Mouse (Mus musculus): ENCODE results near the gene Lrig3. TPM values are rescaled to one million over a fixed set of nuclear protein-coding genes. Genes with fewer than 3 reads are reported as not detected.

Lrig3 gene
- total RNA-seq, 2 experiments from 2014 or later, result 3.0 to 3.2 TPM

DNA sequence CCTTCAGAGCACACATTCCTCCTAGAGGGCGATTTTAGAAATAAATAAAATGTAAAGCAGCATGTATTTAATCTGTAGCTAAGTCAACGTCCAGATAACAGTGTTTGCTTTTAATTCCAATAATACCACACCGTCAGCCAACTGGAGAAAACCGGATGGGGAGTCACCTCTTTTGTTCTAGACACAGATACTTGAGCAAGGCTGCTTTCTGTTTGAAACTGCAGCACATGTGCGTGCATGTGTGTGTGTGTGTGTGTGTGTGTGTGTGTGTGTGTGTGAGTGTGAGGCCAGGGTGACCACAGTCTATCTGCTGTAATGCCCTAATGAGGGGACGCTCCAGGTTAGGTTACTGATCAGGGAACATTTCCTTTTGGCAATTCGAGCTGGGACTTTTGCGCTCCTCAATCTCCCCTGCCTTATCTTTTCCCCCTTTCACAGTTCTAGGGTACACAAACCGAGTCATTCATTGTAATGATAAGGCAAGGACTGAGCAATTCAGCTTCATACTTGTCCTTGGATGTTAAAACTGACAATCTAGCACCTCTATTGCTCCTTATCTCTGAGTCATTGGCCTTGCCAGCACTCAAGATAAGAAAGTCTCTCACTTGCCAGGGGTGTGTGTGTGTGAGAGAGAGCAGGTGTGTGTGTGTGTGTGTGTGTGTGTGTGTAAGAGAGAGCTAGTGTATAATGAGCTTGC is 4.4 kb upstream of the Lrig3 start:
- no peak for DNase-seq (ENCODE audit: low spot score in 2 of 2)

- no peak for DNase-seq (ENCODE audit: low spot score in 2 of 2)
Observed at GRCm38 (mm10) chr10:125964709-125965108, 1.3 kb upstream of the Lrig3 start.

- peak; percentile 7 to 8 for DNase-seq (ENCODE audit: low spot score in 2 of 2)
Observed at GRCm38 (mm10) chr10:125966481-125967251, 698 bp downstream of the Lrig3 start.

- DNase-seq (ENCODE audit: low spot score in 2 of 2), result no peak
Observed at GRCm38 (mm10) chr10:125967436-125968160, 1.6 kb downstream of the Lrig3 start.

DNA sequence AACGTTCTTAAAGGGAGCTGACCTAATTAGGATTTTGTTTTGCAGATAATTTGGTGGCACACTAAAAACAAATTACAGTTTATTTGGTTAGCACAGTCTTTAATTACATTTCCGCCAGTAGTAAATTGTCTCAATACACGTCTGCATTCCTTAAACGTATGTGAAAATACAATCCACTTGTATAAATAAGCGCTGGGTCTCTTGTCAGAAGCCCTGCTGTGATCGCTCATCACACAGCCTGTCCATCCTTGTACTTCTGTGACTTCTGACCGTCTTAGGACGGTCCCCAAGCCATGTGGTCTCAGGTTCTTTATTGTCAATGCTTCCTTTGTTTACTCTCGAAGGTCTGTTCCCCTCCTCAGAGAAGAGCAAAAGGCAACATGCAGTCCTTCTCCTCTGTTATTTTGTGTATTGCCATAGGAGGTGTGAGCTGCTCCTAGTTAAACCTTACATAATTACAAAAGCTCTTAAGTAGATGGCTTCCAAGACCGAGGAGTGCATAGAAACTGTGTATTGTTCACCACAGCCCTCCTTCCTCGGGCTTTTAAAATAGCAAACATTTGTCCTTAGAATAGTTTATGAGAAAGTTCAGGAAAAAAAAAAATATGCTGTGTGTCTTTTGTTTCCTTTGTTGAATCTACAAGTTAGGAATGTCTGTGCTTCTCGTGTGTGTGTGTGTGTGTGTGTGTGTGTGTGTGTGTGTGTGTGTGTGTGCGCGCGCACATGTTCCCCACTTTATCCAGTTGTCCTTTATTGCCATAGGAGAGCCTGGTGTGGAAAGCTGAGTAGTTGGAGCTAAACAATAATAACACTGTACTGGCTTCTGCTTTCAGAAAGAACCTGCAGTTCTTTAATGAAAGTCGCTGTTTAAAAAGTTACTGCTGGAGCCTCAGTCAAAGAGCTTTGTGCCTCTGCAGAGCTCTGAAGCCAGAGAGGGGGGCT is 2.5 kb downstream of the Lrig3 start:
- no peak for DNase-seq (ENCODE audit: low spot score in 2 of 2)

DNA sequence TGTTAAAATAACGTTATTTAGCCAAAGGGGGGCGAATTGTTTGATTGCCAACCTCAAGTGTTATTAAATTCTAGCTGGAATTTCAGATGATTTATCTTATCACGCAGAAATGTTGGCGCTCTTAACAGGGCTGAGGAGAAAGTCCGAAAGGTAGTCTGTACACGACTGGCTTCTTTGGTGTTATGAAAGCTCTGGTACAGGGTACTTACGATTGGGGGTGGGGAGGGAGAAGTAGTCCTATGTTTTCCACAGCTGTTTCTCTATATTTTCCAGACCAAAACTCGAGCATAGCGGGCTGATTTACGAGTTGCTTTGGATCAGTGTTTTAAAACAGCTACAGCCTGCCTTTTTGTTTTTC is 3.1 kb downstream of the Lrig3 start:
- DNase-seq (ENCODE audit: low spot score in 2 of 2), result no peak

GRCm38 (mm10) chr10:125970031-125970430 is 4.1 kb downstream of the Lrig3 start:
- no peak for DNase-seq (ENCODE audit: low spot score in 2 of 2)

DNA sequence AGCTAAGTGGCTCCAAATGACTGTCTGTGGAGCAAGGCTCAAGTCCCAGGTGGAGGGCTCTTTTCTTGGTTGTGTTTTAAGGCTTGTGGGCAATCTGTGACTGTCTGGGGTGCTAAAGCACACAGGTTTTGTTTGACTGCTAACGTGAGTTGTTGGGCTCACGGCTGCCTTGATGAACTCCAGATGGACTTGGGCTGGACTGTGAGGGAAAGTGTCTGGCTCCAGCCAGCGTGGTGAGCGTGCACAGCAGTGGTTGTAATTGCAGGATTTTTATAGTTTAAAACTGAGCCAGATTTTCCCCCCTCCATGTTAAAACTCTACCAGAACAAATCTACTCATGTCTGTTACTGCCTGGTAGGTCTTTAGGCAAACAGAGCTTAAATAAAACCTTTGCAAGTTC is 4.5 kb downstream of the Lrig3 start:
- DNase-seq (ENCODE audit: low spot score in 2 of 2), result no peak

DNA sequence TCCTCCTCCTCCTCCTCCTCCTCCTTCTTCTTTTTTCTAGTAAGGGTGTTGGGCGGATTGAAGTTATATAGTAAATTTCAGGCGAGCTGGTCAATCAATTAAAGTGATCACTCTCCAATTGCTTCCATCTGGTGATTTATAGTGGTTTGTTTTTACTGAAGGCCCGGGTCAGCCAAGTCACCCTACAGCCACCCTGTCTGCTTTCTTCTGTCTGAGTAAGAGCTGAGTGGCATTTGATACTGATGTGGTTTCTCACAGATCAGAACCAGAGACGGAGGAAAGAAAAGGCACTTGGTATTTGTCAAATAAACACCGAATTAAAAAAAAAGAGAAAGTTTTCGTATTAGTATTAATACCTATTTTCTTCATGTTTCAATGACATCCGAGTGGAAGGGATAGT is 7.8 kb downstream of the Lrig3 start:
- DNase-seq (ENCODE audit: low spot score in 2 of 2), result no peak

- DNase-seq (ENCODE audit: low spot score in 2 of 2), result no peak
Observed at GRCm38 (mm10) chr10:125981938-125982337, 16.0 kb downstream of the Lrig3 start.

DNA sequence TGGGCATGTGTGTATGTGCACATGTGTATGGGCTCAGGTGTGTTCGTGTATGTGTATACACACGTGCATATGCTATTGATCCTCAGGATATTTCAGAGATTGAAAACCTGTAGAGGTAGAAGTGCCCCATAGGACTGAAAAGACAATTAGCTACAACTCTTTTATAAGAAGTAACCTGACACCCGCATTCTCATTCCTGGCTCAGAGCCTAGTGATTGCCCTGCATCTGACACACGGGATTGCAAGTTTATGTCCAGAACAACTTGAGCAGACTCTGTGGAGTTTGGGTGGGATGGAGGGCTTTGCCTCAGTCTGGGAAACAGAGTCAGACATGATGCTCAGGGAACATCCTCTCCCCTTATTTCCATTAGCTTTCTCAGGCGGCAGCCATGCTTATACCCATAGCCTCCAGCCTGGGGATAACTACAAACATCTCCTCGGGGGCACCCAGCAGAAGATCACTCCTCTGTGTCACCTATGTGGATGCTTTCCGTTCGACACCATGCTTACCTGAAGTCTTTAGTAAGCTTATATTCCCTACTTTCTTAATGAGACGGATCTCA is 18.6 kb downstream of the Lrig3 start:
- no peak for DNase-seq (ENCODE audit: low spot score in 2 of 2)

DNA sequence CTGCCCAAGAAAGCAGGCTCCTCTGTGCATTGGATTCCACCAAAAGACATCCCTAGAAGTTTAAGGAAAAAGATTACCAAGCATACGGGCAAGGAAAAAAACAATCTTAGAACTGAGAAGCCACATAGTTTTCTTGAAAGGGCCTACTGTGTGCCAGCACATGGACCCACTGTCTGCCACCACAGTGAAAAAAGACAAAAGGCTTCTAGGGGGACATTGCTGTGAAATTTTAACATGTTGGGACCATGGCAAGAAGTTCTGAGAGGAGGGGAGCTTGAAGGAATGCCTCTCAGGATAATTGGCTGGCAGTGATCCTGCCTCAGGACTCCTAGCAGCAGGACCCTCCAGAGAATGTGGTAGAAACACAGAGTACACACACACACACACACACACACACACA is 19.8 kb downstream of the Lrig3 start:
- no peak for DNase-seq (ENCODE audit: low spot score in 2 of 2)

GRCm38 (mm10) chr10:125986443-125986842 is 20.5 kb downstream of the Lrig3 start:
- DNase-seq (ENCODE audit: low spot score in 2 of 2), result no peak

DNA sequence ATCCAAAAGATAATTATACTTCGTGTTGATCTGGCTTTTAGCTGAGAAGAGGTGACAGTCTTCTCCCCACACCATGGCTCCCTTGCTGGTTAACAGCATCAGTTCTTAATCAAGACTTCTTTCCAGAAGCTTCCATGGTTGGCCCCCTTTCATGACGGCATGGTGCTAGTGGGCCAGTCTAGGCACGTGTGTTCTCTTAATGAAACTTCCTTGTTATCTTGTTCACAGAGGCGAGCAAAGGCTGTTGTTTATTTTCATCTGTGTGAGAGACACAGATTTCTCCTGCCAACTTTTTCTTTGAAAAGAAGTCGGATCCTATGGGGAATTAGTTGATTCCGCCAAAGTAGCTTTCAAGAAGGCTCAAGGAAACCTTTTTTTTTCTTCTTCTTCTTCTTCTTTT is 21.3 kb downstream of the Lrig3 start:
- no peak for DNase-seq (ENCODE audit: low spot score in 2 of 2)

GRCm38 (mm10) chr10:125988037-125988436 is 22.1 kb downstream of the Lrig3 start:
- DNase-seq (ENCODE audit: low spot score in 2 of 2), result no peak

DNA sequence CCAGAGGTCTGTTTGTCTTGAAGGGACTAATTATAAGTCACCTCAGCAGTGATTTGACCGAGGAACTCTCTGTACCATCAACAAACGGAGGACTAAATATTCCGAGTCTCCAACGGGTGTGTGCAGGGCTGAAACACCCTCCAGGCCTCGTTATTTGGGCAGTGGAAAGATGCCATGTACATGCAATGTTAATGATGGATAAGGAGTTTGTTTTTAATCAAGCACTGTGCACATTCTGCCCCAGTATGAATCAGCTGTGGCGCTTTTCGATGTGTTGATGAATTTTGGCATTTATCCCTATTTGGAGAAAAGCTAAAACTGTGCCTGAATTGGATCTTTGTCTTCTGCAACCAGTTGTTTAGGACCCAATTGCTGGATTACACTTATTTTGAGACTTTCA is 23.9 kb downstream of the Lrig3 start:
- no peak for DNase-seq (ENCODE audit: low spot score in 2 of 2)

DNA sequence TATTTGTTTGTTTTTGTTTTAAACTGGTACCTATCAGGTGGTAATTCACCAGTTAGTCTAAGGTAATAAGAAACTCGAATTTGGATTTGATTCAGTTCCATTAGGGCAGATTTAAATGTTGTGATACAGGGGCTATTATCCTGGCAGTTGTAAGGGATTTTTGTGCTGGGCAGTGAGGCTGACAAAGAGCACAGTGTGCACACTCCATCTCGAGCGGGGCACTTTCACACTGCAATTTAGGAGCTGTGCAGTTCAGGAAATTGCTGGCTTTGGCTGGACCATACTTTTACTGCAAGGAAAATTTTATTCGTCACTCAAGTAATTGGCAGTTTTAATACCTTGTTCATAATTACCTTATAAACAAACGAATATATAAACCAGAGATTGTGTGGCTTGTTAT is 24.4 kb downstream of the Lrig3 start:
- DNase-seq (ENCODE audit: low spot score in 2 of 2), result no peak

DNA sequence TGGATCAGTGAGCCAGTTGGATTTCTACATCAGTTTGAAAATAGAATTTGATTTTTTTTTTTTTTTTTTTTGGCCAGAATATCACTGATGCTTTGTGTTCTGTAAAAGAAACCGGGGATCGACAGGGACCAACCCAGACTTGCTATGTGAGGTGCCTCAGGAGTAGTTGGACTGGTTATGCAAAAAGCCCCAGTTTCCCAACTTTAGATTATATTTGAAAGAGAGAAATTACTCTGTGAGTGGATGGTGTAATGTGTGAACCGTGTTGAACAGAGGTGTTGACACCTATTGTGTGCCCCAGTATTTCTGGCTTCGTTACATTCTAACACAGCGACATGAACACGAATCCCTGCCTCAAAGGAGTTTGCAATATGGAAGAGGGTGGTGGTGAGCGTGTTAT is 25.9 kb downstream of the Lrig3 start:
- no peak for DNase-seq (ENCODE audit: low spot score in 2 of 2)

DNA sequence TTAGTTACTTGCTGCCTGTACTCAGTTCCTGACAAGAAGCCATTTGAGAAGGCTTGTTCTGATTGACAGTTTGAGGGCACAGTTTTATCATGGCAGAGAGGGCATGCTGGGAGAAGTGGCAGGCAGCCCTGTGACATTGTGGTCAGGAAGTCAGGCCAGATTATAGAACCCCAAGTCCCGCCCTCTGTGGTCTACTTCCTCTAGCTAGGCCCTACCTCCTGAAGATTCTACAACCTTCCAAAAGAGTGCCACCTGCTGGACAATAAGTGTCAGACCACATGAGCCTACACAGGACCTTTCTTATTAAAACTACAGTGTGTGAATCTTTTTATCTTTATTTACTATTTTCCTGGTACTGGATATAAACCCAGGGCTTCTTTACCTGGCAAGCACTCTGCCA is 28.9 kb downstream of the Lrig3 start:
- no peak for DNase-seq (ENCODE audit: low spot score in 2 of 2)

DNA sequence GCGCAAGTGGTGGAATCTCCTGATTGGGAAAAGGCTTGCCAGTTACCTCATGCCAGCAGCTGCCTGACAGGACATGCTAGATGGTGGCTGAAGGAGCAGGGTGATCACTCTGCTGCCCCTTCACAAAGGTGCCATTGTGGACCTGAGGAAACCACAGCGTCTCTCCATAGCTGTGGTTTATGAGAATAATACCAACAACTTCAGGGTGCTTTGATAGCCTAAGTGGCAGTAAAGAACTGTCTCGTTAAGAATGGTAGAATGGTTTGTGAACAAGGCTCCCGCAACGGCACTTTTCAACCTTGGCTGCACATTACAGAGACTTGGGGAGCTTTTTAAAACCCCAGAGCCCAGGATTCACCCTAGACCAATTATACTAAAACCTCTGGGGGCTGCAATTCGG is 29.7 kb downstream of the Lrig3 start:
- no peak for DNase-seq (ENCODE audit: low spot score in 2 of 2)

DNA sequence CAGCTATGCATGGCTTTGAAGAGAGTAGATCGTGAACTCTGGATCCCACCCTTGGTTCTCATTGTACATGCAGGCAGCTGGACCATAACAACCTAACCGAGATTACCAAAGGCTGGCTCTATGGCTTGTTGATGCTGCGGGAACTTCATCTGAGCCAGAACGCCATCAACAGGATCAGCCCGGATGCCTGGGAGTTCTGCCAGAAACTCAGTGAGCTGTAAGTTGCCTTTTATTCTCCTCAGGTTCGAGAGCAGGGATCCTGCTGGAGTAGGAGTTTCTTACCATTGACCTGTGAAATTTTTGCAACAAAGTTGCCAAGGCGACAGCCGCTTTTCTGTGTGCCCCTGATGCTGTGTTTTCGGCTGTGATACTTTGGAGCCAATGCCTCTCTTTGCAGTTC is 31.0 kb downstream of the Lrig3 start:
- no peak for DNase-seq (ENCODE audit: low spot score in 2 of 2)

Data from left cerebral cortex, adult 18-20 months (tissue).